Mouse (Mus musculus) kidney, embryonic 16.5 days (tissue): ENCODE data around the gene Hmga2. TPM values are rescaled to one million over a fixed set of nuclear protein-coding genes. Genes with fewer than 3 reads are reported as not detected.

Experiments used
- ATAC-seq: fragments of 200-750 bp; cut with Nextera tagmentation; 2 replicates; pipeline ENCODE4 v1.8.0; 2017; ENCODE audit warnings: moderate TSS enrichment; ENCODE audit not compliant: low FRiP score, low TSS enrichment
- H3K27ac ChIP-seq: fragments of 300-500 bp; sonication (generic); 2 replicates; pipeline ENCODE4 v1.5.1; 2014; ENCODE audit warnings: low read length
- H3K27me3 ChIP-seq: fragments of 300-500 bp; sonication (generic); 2 replicates; pipeline ENCODE4 v1.6.1; 2014; ENCODE audit warnings: low read length, control low read depth, mixed read lengths; ENCODE audit not compliant: insufficient read depth
- H3K36me3 ChIP-seq: fragments of 300-500 bp; sonication (generic); 2 replicates; pipeline ENCODE4 v1.6.1; 2014; ENCODE audit warnings: low read length, control low read depth, mixed read lengths; ENCODE audit not compliant: insufficient read depth
- H3K4me1 ChIP-seq: fragments of 300-500 bp; sonication (generic); 2 replicates; pipeline ENCODE4 v1.6.1; 2014; ENCODE audit warnings: low read length, control low read depth, mixed read lengths; ENCODE audit not compliant: insufficient read depth
- H3K4me2 ChIP-seq: fragments of 300-500 bp; sonication (generic); replicated peaks from 2 replicates; pipeline ENCODE4 v1.6.1; 2014; ENCODE audit warnings: low read depth, low read length
- H3K4me3 ChIP-seq: fragments of 300-500 bp; sonication (generic); 2 replicates; pipeline ENCODE4 v1.5.1; 2014; ENCODE audit warnings: mild to moderate bottlenecking, low read length
- H3K9ac ChIP-seq: fragments of 300-500 bp; sonication (generic); replicated peaks from 2 replicates; pipeline ENCODE4 v1.6.1; 2014; ENCODE audit warnings: low read length
- H3K9me3 ChIP-seq: fragments of 300-500 bp; sonication (generic); 2 replicates; pipeline ENCODE4 v1.6.1; 2016; ENCODE audit warnings: low read length, control low read depth
- WGBS: fragments of 180-500 bp; shearing (Covaris S2); extraction: QIAGEN DNeasy Blood & Tissue Kit; methylation state at CpG from one replicate; pipeline ENCODE4 v1.1.7; 2014; 5-methylcytosine and 5-hydroxymethylcytosine counted together
- polyA plus RNA-seq: library from polyadenylated mRNA; unstranded; fragments of >200 nt; fragmentation: Nextera tagmentation; extraction: Ambion mirVana; gene quantifications from 2 replicates; pipeline ENCODE4 v1.2.1, GENCODE M21; 2015

Gene Hmga2
- polyA plus RNA-seq, 1 experiment from 2014 or later = 15.4 TPM

DNA sequence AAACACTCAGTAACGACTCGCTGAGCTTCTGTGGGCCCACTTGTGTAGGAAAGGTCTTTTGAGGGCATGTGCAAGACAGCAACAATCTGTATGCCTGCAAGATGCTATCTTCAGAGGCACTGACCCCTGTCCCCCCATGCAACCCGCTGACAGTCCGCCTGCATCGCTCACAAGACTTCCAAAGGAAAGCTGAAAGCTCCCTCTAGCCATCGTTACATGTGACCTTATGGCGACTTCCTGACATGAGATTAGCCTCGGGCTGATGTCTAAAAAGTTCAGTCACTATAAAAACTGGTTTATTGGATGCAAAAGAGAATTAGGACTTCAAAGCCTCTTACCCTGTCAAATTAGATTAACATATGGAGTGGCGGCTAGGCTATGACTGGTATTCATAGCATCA, 69.0 kb downstream of the Hmga2 start:
- ATAC-seq = no peak
- Histone ChIP-seq H3K4me1 (peaks cover 19% of the 10 kb centered on the region), H3K9me3 (no peaks in the 10 kb centered on the region), H3K36me3 (0 out of 2 replicates have a peak, but pooled peaks cover 3% of the 10 kb centered on the region), H3K27ac (no peak overlapping the region), H3K4me3 (no peak overlapping the region), H3K27me3 (no peaks in the 10 kb centered on the region), H3K4me2 (no peak overlapping the region), H3K9ac (no peak overlapping the region)
- 28% methylated on average over 9 of the region's 9 CpGs for WGBS

DNA sequence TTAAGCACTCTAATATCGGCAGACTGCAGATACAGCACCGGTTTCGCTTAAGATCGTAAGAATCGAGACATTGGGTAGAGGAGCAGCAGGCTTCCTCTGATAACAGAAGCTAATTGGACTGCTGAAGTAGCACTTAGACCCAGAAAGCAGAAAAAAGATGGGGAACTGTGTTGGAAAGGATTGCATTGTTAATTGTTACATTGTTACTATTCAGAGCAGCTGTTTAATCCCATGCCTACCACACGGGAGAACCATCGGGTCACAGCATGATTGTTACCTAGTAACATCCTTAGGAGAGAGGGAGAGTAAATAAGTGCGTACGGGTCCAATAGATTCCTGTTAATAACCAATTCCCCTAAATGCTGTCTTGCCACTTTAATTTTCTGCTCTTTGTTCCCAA, 70.2 kb downstream of the Hmga2 start:
- no peaks in the 10 kb centered on the region for H3K9me3 ChIP-seq
- no peak overlapping the region for H3K27ac ChIP-seq
- H3K4me1 ChIP-seq = peaks cover 13% of the 10 kb centered on the region
- WGBS = 87% methylated on average over 9 of the region's 9 CpGs
- H3K9ac ChIP-seq = no peak overlapping the region
- ATAC-seq = no peak
- no peaks in the 10 kb centered on the region for H3K36me3 ChIP-seq
- H3K4me2 ChIP-seq = no peak overlapping the region
- H3K27me3 ChIP-seq = no peaks in the 10 kb centered on the region
- H3K4me3 ChIP-seq = no peak overlapping the region

DNA sequence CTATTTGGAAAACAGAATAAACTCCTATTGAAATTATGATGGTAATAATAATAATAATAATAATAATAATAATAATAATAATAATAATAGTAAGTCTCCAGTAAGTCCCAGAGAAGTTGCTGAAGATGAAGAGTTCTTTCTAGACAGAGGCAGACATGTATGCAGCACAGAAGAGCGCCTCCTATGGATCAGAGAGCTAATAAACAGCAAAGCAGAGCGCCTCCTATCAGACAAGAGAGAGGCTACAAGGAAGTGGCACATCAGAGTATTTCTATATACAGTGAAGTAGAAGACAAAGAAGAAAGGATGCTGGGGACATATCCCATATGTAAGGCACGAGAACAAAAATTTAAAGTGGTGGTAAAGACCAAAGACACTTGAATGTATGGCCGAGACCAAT, 70.9 kb downstream of the Hmga2 start:
- Histone ChIP-seq H3K36me3 (no peaks in the 10 kb centered on the region), H3K4me2 (no peak overlapping the region), H3K9ac (no peak overlapping the region), H3K4me1 (peaks cover 20% of the 10 kb centered on the region), H3K9me3 (no peaks in the 10 kb centered on the region), H3K27me3 (no peaks in the 10 kb centered on the region), H3K4me3 (no peak overlapping the region), H3K27ac (no peak overlapping the region)
- 92% methylated on average over 4 of the region's 4 CpGs for WGBS
- ATAC-seq = no peak

DNA sequence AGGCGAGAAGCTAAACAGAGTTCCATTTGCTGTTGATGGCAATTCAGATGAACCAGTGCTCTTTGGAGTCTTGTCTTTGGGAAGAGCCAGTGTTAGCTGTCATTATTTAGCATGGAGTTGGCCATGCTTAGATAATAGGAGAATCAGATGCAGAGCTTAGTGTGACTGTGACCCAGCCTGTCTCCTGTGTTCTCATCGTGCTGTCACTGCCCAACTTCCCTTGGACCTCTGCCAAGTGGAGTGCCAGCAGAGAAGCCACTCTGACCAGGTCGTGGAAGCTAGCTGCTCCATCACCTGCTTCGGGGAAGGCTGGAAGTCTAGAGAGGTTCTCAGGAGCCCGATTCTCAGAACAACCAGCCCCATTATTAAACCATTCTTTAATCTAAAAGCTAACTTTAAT, 73.3 kb downstream of the Hmga2 start:
- ATAC-seq = no peak
- WGBS = 66% methylated on average over 5 of the region's 5 CpGs
- Histone ChIP-seq H3K4me2 (no peak overlapping the region), H3K27ac (no peak overlapping the region), H3K27me3 (no peaks in the 10 kb centered on the region), H3K36me3 (no peaks in the 10 kb centered on the region; the same call in 1 of the 2 replicates), H3K4me3 (no peak overlapping the region), H3K9me3 (no peaks in the 10 kb centered on the region), H3K4me1 (peaks cover 41% of the 10 kb centered on the region), H3K9ac (no peak overlapping the region)

DNA sequence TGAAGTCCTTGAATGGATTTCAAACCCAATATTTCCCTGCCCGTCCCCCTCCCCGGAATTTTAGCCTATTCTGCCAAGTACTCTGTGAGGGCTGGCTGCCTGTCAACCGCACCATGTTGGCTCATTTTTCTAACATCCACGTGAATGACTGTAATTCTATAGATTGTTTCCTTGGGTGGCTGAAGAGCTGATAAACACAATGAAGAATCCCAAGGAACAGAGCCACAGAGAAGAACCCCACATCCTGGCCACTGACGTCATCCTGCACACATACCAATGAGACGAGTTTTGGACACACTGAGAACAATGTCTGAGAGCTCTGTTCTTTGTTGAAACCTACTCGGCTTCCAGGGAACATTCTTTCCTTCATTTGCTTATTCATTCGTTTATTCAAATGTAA, 74.5 kb downstream of the Hmga2 start:
- no peak for ATAC-seq
- Histone ChIP-seq H3K9me3 (no peaks in the 10 kb centered on the region), H3K27ac (no peak overlapping the region), H3K4me3 (no peak overlapping the region), H3K4me2 (no peak overlapping the region), H3K36me3 (no peaks in the 10 kb centered on the region; the same call in 1 of the 2 replicates), H3K27me3 (no peaks in the 10 kb centered on the region), H3K9ac (no peak overlapping the region), H3K4me1 (peaks cover 45% of the 10 kb centered on the region)
- WGBS = 69% methylated on average over 8 of the region's 8 CpGs

DNA sequence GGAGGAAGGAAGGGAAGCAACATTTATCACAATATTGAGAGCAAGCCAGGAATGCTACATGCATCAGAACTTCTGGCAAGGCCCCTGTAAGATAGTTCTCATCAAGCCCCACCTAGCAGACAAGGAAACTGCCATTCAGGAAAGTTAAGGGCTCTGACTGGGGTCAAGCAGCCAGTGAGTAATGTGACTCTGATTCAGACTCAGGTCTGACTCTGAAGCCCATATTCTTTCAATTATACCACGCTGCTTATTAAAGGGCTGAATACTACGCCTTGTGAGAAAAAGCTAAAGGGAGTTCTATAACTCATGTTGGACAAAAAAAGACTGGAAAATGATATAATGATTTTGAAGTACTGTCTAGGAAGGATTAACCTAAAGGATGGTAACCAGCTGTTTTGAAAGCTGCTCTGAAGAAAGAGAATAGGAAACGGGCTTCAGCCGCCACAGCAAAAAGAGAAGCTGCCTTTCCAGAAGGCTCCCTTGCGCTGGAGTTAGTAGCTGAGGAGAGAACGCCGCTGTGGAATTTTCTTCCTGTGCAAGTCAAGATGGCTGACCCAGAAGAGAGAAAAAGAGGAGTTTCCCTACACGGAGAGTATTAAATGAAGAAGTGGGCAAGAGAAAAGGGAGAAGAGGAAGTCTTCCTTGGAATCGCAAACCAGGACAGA, 76.3 kb downstream of the Hmga2 start:
- peak overlapping the region; percentile 20; the same call in 1 of the 2 replicates for H3K9ac ChIP-seq
- H3K27ac ChIP-seq = peak overlapping the region; percentile 78
- ATAC-seq = no peak
- no peaks in the 10 kb centered on the region for H3K9me3 ChIP-seq
- no peak overlapping the region for H3K4me2 ChIP-seq
- H3K27me3 ChIP-seq = no peaks in the 10 kb centered on the region
- peaks cover 51% of the 10 kb centered on the region for H3K4me1 ChIP-seq
- 36% methylated on average over 9 of the region's 9 CpGs for WGBS
- H3K4me3 ChIP-seq = no peak overlapping the region
- no peaks in the 10 kb centered on the region; the same call in 1 of the 2 replicates for H3K36me3 ChIP-seq

DNA sequence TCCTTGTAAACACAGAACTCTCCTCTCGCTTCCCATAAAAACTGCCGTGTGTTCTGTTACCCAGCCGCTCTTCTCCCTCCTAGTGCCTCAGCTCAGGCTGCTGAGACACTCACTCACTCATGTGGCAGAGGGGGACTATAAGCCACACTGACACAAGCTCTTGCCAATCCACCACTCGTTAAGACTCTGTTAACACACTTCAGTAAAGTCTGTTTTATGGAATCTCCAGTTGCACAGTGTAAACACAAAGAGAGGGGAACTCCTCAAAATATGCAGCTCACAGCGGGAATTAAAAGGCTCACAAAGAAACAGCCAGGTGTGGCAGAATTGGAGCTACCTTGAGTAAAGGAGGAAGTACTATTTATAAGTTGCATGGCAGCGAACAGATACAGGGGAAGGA, 77.5 kb downstream of the Hmga2 start:
- H3K4me1 ChIP-seq = peaks cover 61% of the 10 kb centered on the region
- H3K36me3 ChIP-seq = no peaks in the 10 kb centered on the region; the same call in 1 of the 2 replicates
- H3K27me3 ChIP-seq = no peaks in the 10 kb centered on the region
- no peak overlapping the region for H3K4me2 ChIP-seq
- no peak overlapping the region for H3K4me3 ChIP-seq
- no peak for ATAC-seq
- no peak overlapping the region; the same call in 1 of the 2 replicates for H3K9ac ChIP-seq
- 40% methylated on average over 6 of the region's 6 CpGs for whole genome bisulfite sequencing
- no peaks in the 10 kb centered on the region for H3K9me3 ChIP-seq
- no peak overlapping the region for H3K27ac ChIP-seq

DNA sequence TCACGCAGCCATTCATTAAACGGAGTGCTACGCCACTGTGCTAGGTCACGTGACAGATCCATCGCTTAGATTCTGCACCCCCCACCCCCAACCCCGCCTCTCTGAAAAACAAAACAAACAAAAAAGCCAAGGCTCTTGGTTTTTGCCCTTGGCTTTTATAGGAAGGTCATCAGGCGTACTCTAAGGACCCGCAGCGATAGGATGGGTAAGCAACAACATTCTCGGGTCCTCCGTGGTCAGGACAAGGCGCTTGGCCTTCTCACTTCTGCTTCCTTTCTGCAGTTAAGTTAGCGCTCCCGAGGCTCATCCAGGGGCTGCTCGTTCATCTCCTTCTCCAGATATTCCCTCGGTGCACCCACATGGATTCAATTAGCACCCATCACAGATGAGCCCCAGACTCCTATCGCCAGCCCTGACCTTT, 79.0 kb downstream of the Hmga2 start:
- H3K9me3 ChIP-seq = no peaks in the 10 kb centered on the region
- H3K27ac ChIP-seq = no peak overlapping the region
- no peak overlapping the region for H3K4me2 ChIP-seq
- no peak overlapping the region for H3K9ac ChIP-seq
- no peaks in the 10 kb centered on the region for H3K27me3 ChIP-seq
- 61% methylated on average over 17 of the region's 17 CpGs for WGBS
- H3K4me3 ChIP-seq = no peak overlapping the region
- no peak for ATAC-seq
- H3K4me1 ChIP-seq = peaks cover 73% of the 10 kb centered on the region
- no peaks in the 10 kb centered on the region; the same call in 1 of the 2 replicates for H3K36me3 ChIP-seq

DNA sequence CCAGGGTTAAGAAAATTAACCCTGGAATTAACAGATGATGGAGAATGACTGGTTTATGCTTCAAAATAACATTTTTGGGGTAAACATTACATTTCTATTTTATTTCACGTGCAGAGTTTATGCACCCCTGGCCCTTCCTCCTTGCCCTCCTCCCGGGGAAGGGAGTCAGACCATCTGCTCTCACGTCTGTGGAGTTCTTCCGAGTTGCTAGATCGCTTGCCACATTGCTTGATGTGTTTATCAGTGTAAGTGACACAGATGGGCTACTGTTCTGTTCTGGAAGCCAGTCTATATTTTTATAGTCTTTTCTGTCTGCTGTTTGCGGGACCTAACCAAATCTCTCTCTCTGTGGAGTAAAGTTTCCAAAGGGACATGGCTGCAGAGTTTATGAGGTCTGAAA, 80.7 kb downstream of the Hmga2 start:
- H3K4me1 ChIP-seq = peaks cover 82% of the 10 kb centered on the region

DNA sequence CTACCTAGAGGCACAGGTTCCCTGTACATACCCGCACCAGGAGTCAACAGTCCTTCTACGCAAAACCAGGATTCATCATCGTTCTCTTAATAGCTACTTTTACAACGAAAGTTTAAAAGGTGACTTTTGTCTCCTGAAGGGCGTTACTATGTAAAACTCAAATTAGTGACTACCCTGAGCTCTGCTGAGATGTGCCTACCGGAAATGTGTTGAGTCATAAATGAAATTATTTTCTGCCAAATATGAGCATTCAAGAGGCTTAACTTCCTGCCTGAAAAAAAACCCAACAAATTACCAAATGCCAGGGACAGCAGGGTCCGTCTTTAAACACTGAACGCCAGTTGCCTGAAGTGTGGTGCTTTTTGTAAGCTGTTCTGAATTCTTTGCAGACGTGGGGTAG, 81.5 kb downstream of the Hmga2 start:
- Histone ChIP-seq H3K27ac (no peak overlapping the region), H3K9me3 (no peaks in the 10 kb centered on the region), H3K36me3 (no peaks in the 10 kb centered on the region; the same call in 1 of the 2 replicates), H3K4me2 (no peak overlapping the region), H3K27me3 (no peaks in the 10 kb centered on the region), H3K9ac (no peak overlapping the region), H3K4me1 (peaks cover 82% of the 10 kb centered on the region), H3K4me3 (no peak overlapping the region)
- ATAC-seq = no peak
- 81% methylated on average over 9 of the region's 9 CpGs for WGBS

More for the DNA sequence above, 80.7 kb downstream of the Hmga2 start:
- H3K4me2 ChIP-seq = no peak overlapping the region
- no peak overlapping the region; the same call in 1 of the 2 replicates for H3K9ac ChIP-seq
- H3K4me3 ChIP-seq = no peak overlapping the region
- H3K27ac ChIP-seq = no peak overlapping the region
- no peaks in the 10 kb centered on the region; the same call in 1 of the 2 replicates for H3K36me3 ChIP-seq
- WGBS = 46% methylated on average over 6 of the region's 6 CpGs
- no peak for ATAC-seq
- H3K27me3 ChIP-seq = no peaks in the 10 kb centered on the region
- H3K9me3 ChIP-seq = no peaks in the 10 kb centered on the region
